Mouse (Mus musculus): Measurements from ENCODE around the gene Snx29. TPM values are rescaled to one million over a fixed set of nuclear protein-coding genes. Genes with fewer than 3 reads are reported as not detected.
A peak's percentile ranks its signal among the peaks of the same experiment; 100 is the strongest.

Snx29 gene
- polyA plus RNA-seq, 1 experiment from 2014 or later: 4.4 TPM

DNA sequence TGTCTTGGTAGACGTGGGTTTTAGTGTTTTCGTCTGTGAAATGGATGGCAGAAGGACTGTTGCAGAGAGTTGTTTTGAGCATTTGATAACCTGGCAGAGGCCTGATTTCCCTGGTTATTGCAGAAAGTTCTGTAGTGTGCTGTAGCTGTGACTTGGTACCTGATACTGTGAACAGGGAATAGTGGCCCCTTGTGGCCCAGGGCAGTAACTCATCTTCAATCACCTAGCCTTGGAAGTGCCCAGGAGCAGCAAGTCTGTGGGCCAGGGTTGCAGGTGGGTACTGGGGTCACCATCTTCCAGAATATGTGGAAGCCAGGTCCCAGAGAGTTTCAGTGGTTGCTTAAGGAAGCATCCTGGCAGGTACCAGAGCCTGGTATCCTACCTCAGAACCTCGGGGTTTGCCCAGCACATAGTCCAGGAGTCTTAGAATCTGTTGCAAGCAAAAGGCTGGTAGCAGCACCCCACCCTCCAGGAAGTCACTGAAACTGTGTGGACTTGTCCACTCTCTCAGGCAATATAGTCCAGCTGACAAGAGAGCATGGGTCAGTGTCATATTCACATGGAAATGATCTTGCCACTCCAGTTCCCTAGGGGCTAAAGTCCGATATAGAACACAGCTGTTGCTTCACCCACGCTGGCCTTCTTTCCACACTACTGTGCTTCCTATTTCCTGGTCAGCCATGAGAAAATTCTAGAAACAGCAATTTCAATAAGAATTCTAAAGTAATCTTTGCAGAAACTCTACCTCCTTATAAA is 281.1 kb downstream of the Snx29 start:
- Histone ChIP-seq H3K36me3 (no peaks in the 10 kb centered on the region), H3K27me3 (no peaks in the 10 kb centered on the region), H3K4me1 (replicated peaks) (peaks cover 51% of the 10 kb centered on the region), H3K27ac (no peak overlapping the region), H3K4me3 (replicated peaks) (no peak overlapping the region), H3K9me3 (replicated peaks) (no peaks in the 10 kb centered on the region), H3K4me2 (no peak overlapping the region), H3K9ac (no peak overlapping the region; the same call in 1 of the 2 replicates)
- DNase-seq: no peak
- WGBS (ENCODE audit: insufficient replicate concordance): 65% methylated on average over 5 of the region's 5 CpGs
- ATAC-seq (ENCODE audit: low read depth): peak; percentile 75

DNA sequence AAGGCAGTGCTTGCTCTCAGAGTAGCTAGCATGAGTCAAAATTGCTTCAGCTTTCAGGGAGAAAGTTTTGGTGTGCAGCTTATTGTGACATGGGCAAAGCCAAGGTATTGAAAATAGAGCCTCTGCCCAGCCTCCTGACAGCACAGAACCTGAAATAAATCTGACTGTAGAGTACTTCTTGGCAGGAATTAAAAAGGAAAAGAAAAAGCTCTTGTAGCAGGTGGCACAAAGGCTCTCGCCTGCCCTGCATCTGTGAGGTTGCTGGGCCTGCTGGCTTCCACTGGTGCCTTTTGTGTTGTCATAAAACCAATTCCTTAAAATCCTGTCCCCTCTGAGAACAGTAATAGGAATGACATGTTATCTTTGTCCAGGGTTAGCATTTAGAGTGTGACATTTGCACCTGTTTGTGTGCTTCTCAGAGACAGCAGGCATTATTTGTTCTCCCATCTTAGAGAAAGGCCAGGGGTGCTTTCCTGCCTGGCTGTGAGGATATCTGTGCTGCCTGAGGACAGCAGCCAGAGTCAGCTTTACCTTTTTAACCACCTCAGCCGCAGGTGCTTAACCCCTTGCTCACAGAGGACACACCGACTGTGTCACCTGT is 289.9 kb downstream of the Snx29 start:
- Histone ChIP-seq H3K4me3 (replicated peaks) (no peak overlapping the region), H3K27me3 (no peaks in the 10 kb centered on the region), H3K4me1 (replicated peaks) (peaks cover 59% of the 10 kb centered on the region), H3K9me3 (replicated peaks) (no peaks in the 10 kb centered on the region), H3K9ac (no peak overlapping the region), H3K4me2 (no peak overlapping the region), H3K27ac (peak overlapping the region; percentile 13), H3K36me3 (no peaks in the 10 kb centered on the region)
- 78% methylated on average over 3 of the region's 3 CpGs for WGBS (ENCODE audit: insufficient replicate concordance)
- ATAC-seq (ENCODE audit: low read depth) (no peak), DNase-seq (no peak)

DNA sequence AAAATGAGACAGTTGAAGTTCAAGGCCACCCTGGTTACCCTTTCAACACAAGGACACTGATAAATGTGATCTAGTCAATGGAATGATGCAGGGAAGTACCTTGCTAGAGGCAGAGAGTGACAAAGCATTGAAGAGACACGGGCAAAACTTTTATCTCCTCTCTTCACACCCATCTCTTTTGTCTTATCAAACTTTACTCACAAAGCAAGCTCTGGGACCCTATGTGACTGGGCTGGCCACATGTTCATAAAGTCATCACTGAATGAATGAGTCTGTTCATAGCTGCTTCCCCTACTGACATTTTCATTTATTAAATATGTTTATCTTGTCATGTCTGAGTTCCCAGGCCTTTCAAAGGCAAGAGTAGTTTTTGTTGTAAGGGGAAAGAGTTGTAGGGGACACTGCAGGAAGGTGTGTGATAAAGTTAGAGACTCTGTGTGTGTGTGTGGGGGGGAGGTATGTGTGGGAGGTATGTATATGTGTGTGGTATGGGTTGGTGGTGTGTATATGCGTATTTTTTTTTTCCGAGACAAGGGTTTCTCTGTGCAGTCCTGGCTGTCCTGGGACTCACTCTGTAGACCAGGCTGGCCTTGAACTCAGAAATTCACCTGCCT is 291.8 kb downstream of the Snx29 start:
- WGBS (ENCODE audit: insufficient replicate concordance): 46% methylated on average over 3 of the region's 3 CpGs
- Histone ChIP-seq H3K36me3 (no peaks in the 10 kb centered on the region), H3K4me1 (replicated peaks) (peaks cover 63% of the 10 kb centered on the region), H3K4me3 (replicated peaks) (no peak overlapping the region), H3K4me2 (peak overlapping the region; percentile 10), H3K27me3 (no peaks in the 10 kb centered on the region), H3K27ac (peak overlapping the region; percentile 75), H3K9me3 (replicated peaks) (no peaks in the 10 kb centered on the region), H3K9ac (0 out of 2 replicates have a peak overlapping the region, but pooled peaks have one; percentile 8)
- ATAC-seq (ENCODE audit: low read depth): peak; percentile 88
- DNase-seq: peak; percentile 44

DNA sequence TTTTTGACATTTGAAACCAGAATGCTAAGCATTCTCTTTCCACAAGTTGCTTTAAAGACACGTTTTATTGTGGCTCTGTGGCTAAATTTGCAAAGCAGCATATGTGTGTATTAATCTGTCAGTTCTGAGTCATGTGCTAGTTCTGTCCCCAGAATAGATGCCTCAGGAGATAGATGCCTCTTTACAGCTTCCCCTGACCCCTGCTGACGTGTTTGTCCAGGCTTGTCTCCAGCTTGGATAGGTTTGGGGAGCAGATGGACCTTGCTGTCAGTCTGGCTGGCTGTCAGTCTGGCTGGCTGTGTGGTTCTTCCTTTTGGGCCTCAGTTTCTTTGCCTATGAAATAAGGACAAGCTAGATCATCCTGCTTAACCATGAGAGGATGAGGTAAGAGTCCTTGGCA is 292.9 kb downstream of the Snx29 start:
- H3K9ac ChIP-seq: no peak overlapping the region
- H3K27ac ChIP-seq: peak overlapping the region; percentile 75
- no peaks in the 10 kb centered on the region for H3K27me3 ChIP-seq
- peaks cover 61% of the 10 kb centered on the region for H3K4me1 ChIP-seq (replicated peaks)
- 52% methylated on average over 2 of the region's 2 CpGs for WGBS (ENCODE audit: insufficient replicate concordance)
- ATAC-seq (ENCODE audit: low read depth) (no peak), DNase-seq (no peak)
- no peak overlapping the region for H3K4me2 ChIP-seq
- no peaks in the 10 kb centered on the region for H3K36me3 ChIP-seq
- no peaks in the 10 kb centered on the region for H3K9me3 ChIP-seq (replicated peaks)
- no peak overlapping the region for H3K4me3 ChIP-seq (replicated peaks)

DNA sequence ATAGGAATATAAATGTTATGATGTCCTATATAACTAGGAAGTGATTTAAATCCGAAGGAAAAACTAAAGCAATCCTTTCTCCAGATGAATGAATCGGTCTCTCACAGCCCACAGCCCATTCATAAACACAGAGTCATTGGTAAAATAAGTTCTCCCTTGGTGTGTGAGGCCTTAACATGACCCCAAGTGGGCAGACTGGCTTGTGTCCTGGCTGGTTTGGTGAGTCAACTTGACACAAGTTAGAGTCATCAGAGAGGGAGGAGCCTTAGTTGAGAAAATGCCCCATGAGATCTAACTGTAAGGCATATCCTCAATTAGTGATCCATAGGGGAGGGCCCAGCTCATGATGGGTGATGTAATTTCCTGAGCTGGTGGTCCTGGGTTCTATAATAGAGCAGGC is 297.2 kb downstream of the Snx29 start:
- Histone ChIP-seq H3K4me1 (replicated peaks) (peaks cover 49% of the 10 kb centered on the region), H3K9ac (no peak overlapping the region), H3K36me3 (no peaks in the 10 kb centered on the region), H3K27me3 (no peaks in the 10 kb centered on the region), H3K4me3 (replicated peaks) (no peak overlapping the region), H3K27ac (no peak overlapping the region), H3K9me3 (replicated peaks) (no peaks in the 10 kb centered on the region), H3K4me2 (no peak overlapping the region)
- DNase-seq (no peak), ATAC-seq (ENCODE audit: low read depth) (no peak)
- WGBS (ENCODE audit: insufficient replicate concordance): 85% methylated on average over 2 of the region's 2 CpGs

DNA sequence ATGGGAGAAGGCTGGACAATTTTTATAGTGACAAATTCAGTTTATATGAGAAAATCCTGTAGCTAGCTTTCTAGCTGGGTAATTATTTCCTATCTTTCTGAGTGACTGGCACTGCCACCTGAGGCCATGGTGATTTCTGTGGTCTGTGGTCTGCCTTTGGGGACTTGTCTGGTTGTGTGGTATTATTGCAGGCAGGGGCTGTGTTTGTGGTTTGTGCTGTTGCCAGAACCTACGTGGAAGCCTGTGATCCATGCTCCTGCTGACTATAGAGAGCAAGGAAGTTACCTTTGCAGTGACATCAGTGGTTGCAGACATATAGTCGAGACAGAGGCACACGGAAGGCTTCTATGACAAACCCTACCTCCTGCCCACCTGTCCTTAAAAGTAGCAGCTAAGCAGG is 298.3 kb downstream of the Snx29 start:
- Histone ChIP-seq H3K27ac (no peak overlapping the region), H3K4me2 (no peak overlapping the region), H3K9me3 (replicated peaks) (no peaks in the 10 kb centered on the region), H3K4me1 (replicated peaks) (peaks cover 40% of the 10 kb centered on the region), H3K4me3 (replicated peaks) (no peak overlapping the region), H3K27me3 (no peaks in the 10 kb centered on the region), H3K36me3 (no peaks in the 10 kb centered on the region), H3K9ac (no peak overlapping the region)
- no peak for DNase-seq
- WGBS (ENCODE audit: insufficient replicate concordance): 49% methylated on average over 3 of the region's 3 CpGs
- no peak for ATAC-seq (ENCODE audit: low read depth)

DNA sequence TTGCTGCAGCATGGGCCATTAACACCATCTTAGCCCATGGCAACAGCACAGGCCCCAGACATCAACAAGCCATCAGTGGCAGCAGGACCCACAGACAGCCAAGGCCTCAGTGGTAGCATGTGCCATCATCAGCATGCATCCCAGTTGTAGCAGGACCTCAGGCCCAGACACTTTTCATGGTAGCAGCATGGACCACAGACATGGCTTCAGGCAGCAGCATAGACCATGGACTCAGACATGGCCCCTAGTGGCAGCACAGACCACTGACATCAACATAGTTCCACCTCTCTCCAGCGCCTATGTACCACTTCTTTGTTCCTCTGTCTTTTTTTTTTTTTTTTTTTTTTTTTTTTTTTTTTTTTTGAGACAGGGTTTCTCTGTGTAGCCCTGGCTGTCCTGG is 299.0 kb downstream of the Snx29 start:
- Histone ChIP-seq H3K27ac (no peak overlapping the region), H3K9ac (no peak overlapping the region), H3K4me1 (replicated peaks) (peaks cover 46% of the 10 kb centered on the region), H3K9me3 (replicated peaks) (no peaks in the 10 kb centered on the region), H3K4me2 (no peak overlapping the region), H3K27me3 (no peaks in the 10 kb centered on the region), H3K4me3 (replicated peaks) (no peak overlapping the region), H3K36me3 (no peaks in the 10 kb centered on the region)
- DNase-seq (no peak), ATAC-seq (ENCODE audit: low read depth) (0 out of 2 replicates have a peak, but pooled peaks have one; percentile 15)
- WGBS (ENCODE audit: insufficient replicate concordance): 73% methylated on average over 1 of the region's 1 CpGs

DNA sequence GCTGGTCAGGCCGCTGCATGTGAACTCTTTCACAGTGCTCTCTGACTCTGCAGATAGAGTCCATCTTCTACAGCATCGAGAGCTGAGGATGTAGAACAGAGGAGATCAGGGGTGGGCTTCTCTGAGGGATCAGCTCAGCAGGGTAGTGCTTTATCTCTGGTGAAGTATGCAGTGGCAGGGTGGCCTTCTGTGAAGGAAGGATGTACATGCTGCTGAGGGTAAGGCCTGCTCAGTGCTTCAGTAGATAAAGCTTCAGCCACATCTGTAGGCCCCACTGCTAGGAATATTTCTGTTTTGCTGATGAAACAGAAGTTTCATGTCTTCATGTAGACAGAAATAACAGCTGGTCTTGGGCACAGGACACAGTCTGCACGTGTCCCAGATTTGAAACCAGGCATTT is 300.3 kb downstream of the Snx29 start:
- H3K4me1 ChIP-seq (replicated peaks): peaks cover 53% of the 10 kb centered on the region
- ATAC-seq (ENCODE audit: low read depth) (peak; percentile 82), DNase-seq (no peak)
- H3K36me3 ChIP-seq: no peaks in the 10 kb centered on the region
- no peaks in the 10 kb centered on the region for H3K9me3 ChIP-seq (replicated peaks)
- WGBS (ENCODE audit: insufficient replicate concordance): 30% methylated on average over 3 of the region's 3 CpGs
- H3K4me3 ChIP-seq (replicated peaks): no peak overlapping the region
- H3K4me2 ChIP-seq: no peak overlapping the region
- H3K9ac ChIP-seq: no peak overlapping the region
- peak overlapping the region; percentile 56 for H3K27ac ChIP-seq
- no peaks in the 10 kb centered on the region for H3K27me3 ChIP-seq

DNA sequence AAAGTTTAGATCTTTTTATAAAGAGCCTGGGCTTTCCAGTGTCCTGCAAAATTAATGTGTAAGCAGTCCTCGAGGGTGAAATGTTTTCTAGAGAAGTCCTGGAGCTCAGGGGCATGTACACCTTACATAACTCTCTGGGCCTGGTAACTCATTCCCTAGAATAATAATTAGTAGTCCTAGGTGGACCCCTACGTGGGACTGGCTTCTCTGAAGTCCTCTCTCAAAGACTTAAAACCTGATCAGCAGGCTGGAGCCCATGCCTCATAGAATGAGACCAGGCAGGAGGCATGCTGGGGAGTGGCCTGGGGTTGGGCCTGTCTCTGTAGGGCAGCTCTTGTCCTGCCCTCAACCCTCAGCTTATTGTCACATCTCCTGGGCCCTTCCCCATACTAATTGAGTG is 301.4 kb downstream of the Snx29 start:
- Histone ChIP-seq H3K9me3 (replicated peaks) (no peaks in the 10 kb centered on the region), H3K27ac (no peak overlapping the region), H3K36me3 (no peaks in the 10 kb centered on the region), H3K9ac (no peak overlapping the region), H3K27me3 (no peaks in the 10 kb centered on the region), H3K4me1 (replicated peaks) (peaks cover 46% of the 10 kb centered on the region), H3K4me3 (replicated peaks) (no peak overlapping the region), H3K4me2 (no peak overlapping the region)
- DNase-seq (no peak), ATAC-seq (ENCODE audit: low read depth) (no peak)
- 60% methylated on average over 2 of the region's 2 CpGs for WGBS (ENCODE audit: insufficient replicate concordance)

DNA sequence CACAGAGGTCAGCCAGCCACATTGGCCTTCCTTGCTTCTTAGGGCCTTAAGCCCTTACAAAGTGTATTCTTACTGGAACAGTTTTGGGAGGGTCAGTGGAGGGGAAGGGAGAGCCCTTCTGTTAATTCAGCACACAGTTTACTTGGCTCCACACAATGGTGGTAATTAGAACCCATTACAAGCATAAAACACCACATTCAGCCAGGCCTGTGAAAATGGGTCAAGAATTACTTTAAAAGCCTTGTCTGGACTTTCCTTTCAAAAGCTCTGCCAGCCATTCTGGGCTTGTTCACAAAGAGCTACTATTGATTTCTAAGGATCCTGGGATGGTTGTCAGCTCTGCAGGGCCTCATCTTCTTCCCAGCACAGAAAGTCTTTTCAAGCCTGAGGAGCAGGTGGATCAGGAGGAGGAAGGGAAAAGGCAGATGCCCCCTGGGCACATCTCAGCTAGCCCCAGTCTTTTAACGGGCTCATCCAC is 303.3 kb downstream of the Snx29 start:
- no peaks in the 10 kb centered on the region for H3K27me3 ChIP-seq
- no peak overlapping the region for H3K4me2 ChIP-seq
- H3K4me1 ChIP-seq (replicated peaks): peaks cover 41% of the 10 kb centered on the region
- 0 out of 2 replicates have a peak overlapping the region, but pooled peaks have one; percentile 11 for H3K9ac ChIP-seq
- no peaks in the 10 kb centered on the region for H3K9me3 ChIP-seq (replicated peaks)
- no peaks in the 10 kb centered on the region for H3K36me3 ChIP-seq
- H3K27ac ChIP-seq: no peak overlapping the region; the same call in 1 of the 2 replicates
- ATAC-seq (ENCODE audit: low read depth): no peak
- WGBS (ENCODE audit: insufficient replicate concordance): 77% methylated on average over 1 of the region's 1 CpGs
- DNase-seq: no peak
- no peak overlapping the region for H3K4me3 ChIP-seq (replicated peaks)

DNA sequence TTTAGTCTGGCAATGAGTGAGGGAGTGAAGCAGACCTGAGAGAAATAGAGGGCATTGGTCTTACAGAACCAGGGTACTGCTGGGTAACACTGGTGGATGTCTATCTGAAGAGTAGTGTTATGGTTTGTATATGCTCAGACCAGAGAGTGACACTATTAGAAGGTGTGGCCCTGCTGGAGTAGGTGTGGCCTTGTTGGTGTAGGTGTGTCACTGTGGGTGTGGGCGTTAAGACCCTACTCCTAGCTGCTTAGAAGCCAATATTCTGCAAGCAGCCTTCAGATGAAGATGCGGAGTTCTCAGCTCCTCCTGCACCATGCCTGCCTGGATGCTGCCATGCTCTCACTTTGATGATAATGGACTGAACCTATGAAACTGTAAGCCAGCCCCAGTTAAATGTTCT is 303.9 kb downstream of the Snx29 start:
- peaks cover 47% of the 10 kb centered on the region for H3K4me1 ChIP-seq (replicated peaks)
- H3K9ac ChIP-seq: 0 out of 2 replicates have a peak overlapping the region, but pooled peaks have one; percentile 11
- no peak overlapping the region for H3K4me3 ChIP-seq (replicated peaks)
- 66% methylated on average over 2 of the region's 2 CpGs for WGBS (ENCODE audit: insufficient replicate concordance)
- DNase-seq: no peak
- no peak overlapping the region; the same call in 1 of the 2 replicates for H3K27ac ChIP-seq
- peak; percentile 37; the same call in 1 of the 2 replicates for ATAC-seq (ENCODE audit: low read depth)
- H3K27me3 ChIP-seq: no peaks in the 10 kb centered on the region
- no peaks in the 10 kb centered on the region for H3K36me3 ChIP-seq
- no peak overlapping the region for H3K4me2 ChIP-seq
- H3K9me3 ChIP-seq (replicated peaks): no peaks in the 10 kb centered on the region
